Mouse (Mus musculus) heart, postnatal 0 days (tissue): ENCODE measurements around the gene Cacng8.

Experiments
- CTCF ChIP-seq: IDR thresholded peaks from 2 replicates; pipeline ENCODE4 v1.5.1; 2016; ENCODE audit warnings: antibody characterized with exemption, control low read depth, low read depth
- EP300 ChIP-seq: IDR thresholded peaks from 2 replicates; pipeline ENCODE4 v1.6.1; 2016; ENCODE audit warnings: antibody characterized with exemption, low read depth

- TF ChIP-seq CTCF (no peak), EP300 (no peak)
Measured at GRCm38 (mm10) chr7:3384807-3385319, 5.6 kb upstream of the Cacng8 start.
